20 mouse cellular contexts compared by ENCODE assay signal in the genomic region with DNA sequence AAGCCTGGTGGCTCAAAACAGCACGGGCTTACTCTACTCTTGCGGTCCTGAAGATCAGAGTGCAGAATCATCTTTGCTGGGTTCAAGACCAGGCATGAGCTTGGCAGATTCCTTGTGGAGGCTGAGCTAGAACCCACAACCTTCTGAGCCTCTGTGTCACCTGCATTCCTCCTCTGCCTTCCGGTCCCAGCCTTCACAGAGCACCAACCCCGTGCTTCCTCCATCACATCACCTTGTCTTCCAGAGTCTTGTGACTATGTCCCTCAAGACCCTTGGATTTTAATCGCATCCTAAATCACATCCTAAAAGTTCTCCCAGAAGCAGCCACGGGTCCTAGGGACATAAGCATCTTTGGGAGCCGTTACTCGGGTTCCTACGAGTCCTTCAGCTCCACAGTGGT. TPM values are rescaled to one million over a fixed set of nuclear protein-coding genes. Genes with fewer than 3 reads are reported as not detected.
"Had no signal": no experiment of that assay in that cellular context is flagged by ENCODE, and none has a peak within 500 bp of the region (broad histone marks: within the 10 kb centered on the region; RNA-seq: fewer than 3 reads in every experiment).

No protein-coding gene starts in this region.

- H3K4me3 ChIP-seq: neural tube, embryonic 13.5 days; neural tube, embryonic 15.5 days; stomach, embryonic 15.5 days had no signal

- H3K4me1 ChIP-seq: neural tube, embryonic 13.5 days; neural tube, embryonic 15.5 days; stomach, embryonic 15.5 days had no signal

- DNase-seq: retina, postnatal 1 day; right cerebral cortex, adult 18-20 months; right cerebral cortex, postnatal 14 days; right cerebral cortex, postnatal 25 days; right cerebral cortex, postnatal 4 days; spleen, adult 18-20 months; thymus, adult 18-20 months; thymus, adult 2 months; thymus, postnatal 14 days; thymus, postnatal 25 days; thymus, postnatal 36 days; thymus, postnatal 4 days had no signal

- H3K27me3 ChIP-seq: neural tube, embryonic 13.5 days; neural tube, embryonic 15.5 days; stomach, embryonic 15.5 days had no signal

- H3K9me3 ChIP-seq: neural tube, embryonic 13.5 days; neural tube, embryonic 15.5 days; stomach, embryonic 15.5 days had no signal

- H3K36me3 ChIP-seq: neural tube, embryonic 13.5 days; neural tube, embryonic 15.5 days; stomach, embryonic 15.5 days had no signal

- H3K27ac ChIP-seq: neural tube, embryonic 13.5 days; neural tube, embryonic 15.5 days; stomach, embryonic 15.5 days; stomach, postnatal 0 days had no signal

- H3K4me2 ChIP-seq: neural tube, embryonic 13.5 days; neural tube, embryonic 15.5 days; stomach, embryonic 15.5 days had no signal

- H3K9ac ChIP-seq: neural tube, embryonic 13.5 days; neural tube, embryonic 15.5 days; stomach, embryonic 15.5 days had no signal

RNA-seq across cellular contexts. Expression of a gene that starts 12.6 kb away (rescaled TPM):
- polyA plus RNA-seq: small intestine, adult 2 months; spleen, adult 2 months; stomach, embryonic 14.5 days; stomach, embryonic 16.5 days; stomach, postnatal 0 days had no signal

RNA-seq across cellular contexts. Expression of a gene that starts 19.7 kb away (rescaled TPM):
- polyA plus RNA-seq: small intestine, adult 2 months; spleen, adult 2 months had no signal
